Mouse (Mus musculus): Measurements from ENCODE around the gene Tmem40. TPM values are rescaled to one million over a fixed set of nuclear protein-coding genes. Genes with fewer than 3 reads are reported as not detected.
A peak's percentile ranks its signal among the peaks of the same experiment; 100 is the strongest.

The Tmem40 gene
- polyA plus RNA-seq, 1 experiment from 2014 or later, result 2.1 TPM

GRCm38 (mm10) chr6:115717715-115718558 lies 44.3 kb downstream of the Tmem40 start:
- H3K36me3 ChIP-seq (ENCODE audit: insufficient read depth, low read length), result no peaks in the 10 kb centered on the region
- H3K9me3 ChIP-seq (ENCODE audit: low read length), result no peaks in the 10 kb centered on the region
- H3K27ac ChIP-seq (ENCODE audit: low read length), result peak overlapping the region; percentile 54; the same call in 1 of the 2 replicates
- peak; percentile 93 for ATAC-seq (ENCODE audit: low FRiP score, low TSS enrichment)
- H3K27me3 ChIP-seq (ENCODE audit: insufficient read depth, low read length), result no peaks in the 10 kb centered on the region
- WGBS, result 2% methylated on average over 15 of the region's 15 CpGs
- 0 out of 2 replicates have a peak, but pooled peaks cover 10% of the 10 kb centered on the region for H3K4me1 ChIP-seq (ENCODE audit: insufficient read depth, low read length)
- H3K4me3 ChIP-seq (ENCODE audit: low read length), result peak overlapping the region; percentile 23
- peak overlapping the region; percentile 51 for H3K4me2 ChIP-seq (replicated peaks; ENCODE audit: low read depth, low read length)
- H3K9ac ChIP-seq (replicated peaks; ENCODE audit: low read length), result peak overlapping the region; percentile 12; the same call in 1 of the 2 replicates

DNA sequence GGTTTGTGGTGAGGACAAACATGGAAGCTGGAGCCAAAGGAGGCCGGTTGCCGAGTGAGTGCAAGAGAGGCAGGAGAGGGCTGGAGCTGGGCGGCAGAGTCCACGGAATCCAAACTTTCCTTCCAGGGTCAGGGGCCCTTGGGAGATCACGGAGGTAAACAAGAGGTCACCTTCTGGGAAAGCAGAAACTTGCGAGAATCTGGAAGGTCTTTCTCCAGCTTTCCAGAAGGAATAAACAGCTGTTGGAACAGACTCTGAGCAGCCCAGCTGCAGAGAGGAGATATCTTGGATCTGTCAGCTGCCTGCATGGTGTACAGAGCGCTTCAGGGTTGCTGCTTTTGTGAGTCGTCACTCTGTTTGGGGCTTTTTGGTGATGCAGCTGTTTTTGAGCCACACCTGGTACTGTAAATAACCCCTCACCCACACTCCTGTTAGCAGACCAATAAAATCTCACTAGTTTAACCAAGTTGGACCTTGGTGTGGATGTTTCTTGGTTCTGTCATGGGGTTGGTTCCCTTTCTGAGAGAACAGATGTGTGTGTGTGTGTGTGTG lies 45.0 kb downstream of the Tmem40 start:
- H3K4me1 ChIP-seq (ENCODE audit: insufficient read depth, low read length), result 0 out of 2 replicates have a peak, but pooled peaks cover 10% of the 10 kb centered on the region
- 0 out of 2 replicates have a peak overlapping the region, but pooled peaks have one; percentile 9 for H3K4me3 ChIP-seq (ENCODE audit: low read length)
- no peaks in the 10 kb centered on the region for H3K36me3 ChIP-seq (ENCODE audit: insufficient read depth, low read length)
- no peak overlapping the region; the same call in 1 of the 2 replicates for H3K9ac ChIP-seq (replicated peaks; ENCODE audit: low read length)
- H3K9me3 ChIP-seq (ENCODE audit: low read length), result no peaks in the 10 kb centered on the region
- WGBS, result 13% methylated on average over 8 of the region's 8 CpGs
- no peaks in the 10 kb centered on the region for H3K27me3 ChIP-seq (ENCODE audit: insufficient read depth, low read length)
- ATAC-seq (ENCODE audit: low FRiP score, low TSS enrichment), result peak; percentile 60; the same call in 1 of the 2 replicates
- H3K4me2 ChIP-seq (replicated peaks; ENCODE audit: low read depth, low read length), result peak overlapping the region; percentile 51
- peak overlapping the region; percentile 4; the same call in 1 of the 2 replicates for H3K27ac ChIP-seq (ENCODE audit: low read length)

- Histone ChIP-seq H3K36me3 (ENCODE audit: insufficient read depth, low read length) (no peaks in the 10 kb centered on the region), H3K27ac (ENCODE audit: low read length) (no peak overlapping the region), H3K9me3 (ENCODE audit: low read length) (0 out of 2 replicates have a peak, but pooled peaks cover 4% of the 10 kb centered on the region), H3K9ac (replicated peaks; ENCODE audit: low read length) (no peak overlapping the region), H3K4me2 (replicated peaks; ENCODE audit: low read depth, low read length) (no peak overlapping the region), H3K4me3 (ENCODE audit: low read length) (no peak overlapping the region), H3K4me1 (ENCODE audit: insufficient read depth, low read length) (no peaks in the 10 kb centered on the region), H3K27me3 (ENCODE audit: insufficient read depth, low read length) (no peaks in the 10 kb centered on the region)
- 64% methylated on average over 2 of the region's 3 CpGs for WGBS
- ATAC-seq (ENCODE audit: low FRiP score, low TSS enrichment), result no peak
Measured at GRCm38 (mm10) chr6:115711261-115711660, 50.9 kb downstream of the Tmem40 start.

GRCm38 (mm10) chr6:115702901-115703300 lies 59.3 kb downstream of the Tmem40 start:
- no peak overlapping the region for H3K27ac ChIP-seq (ENCODE audit: low read length)
- 72% methylated on average over 5 of the region's 5 CpGs for WGBS
- no peak overlapping the region for H3K9ac ChIP-seq (replicated peaks; ENCODE audit: low read length)
- H3K4me1 ChIP-seq (ENCODE audit: insufficient read depth, low read length), result no peaks in the 10 kb centered on the region
- H3K4me3 ChIP-seq (ENCODE audit: low read length), result no peak overlapping the region
- no peak for ATAC-seq (ENCODE audit: low FRiP score, low TSS enrichment)
- H3K36me3 ChIP-seq (ENCODE audit: insufficient read depth, low read length), result no peaks in the 10 kb centered on the region
- no peaks in the 10 kb centered on the region for H3K9me3 ChIP-seq (ENCODE audit: low read length)
- H3K27me3 ChIP-seq (ENCODE audit: insufficient read depth, low read length), result no peaks in the 10 kb centered on the region
- H3K4me2 ChIP-seq (replicated peaks; ENCODE audit: low read depth, low read length), result no peak overlapping the region

DNA sequence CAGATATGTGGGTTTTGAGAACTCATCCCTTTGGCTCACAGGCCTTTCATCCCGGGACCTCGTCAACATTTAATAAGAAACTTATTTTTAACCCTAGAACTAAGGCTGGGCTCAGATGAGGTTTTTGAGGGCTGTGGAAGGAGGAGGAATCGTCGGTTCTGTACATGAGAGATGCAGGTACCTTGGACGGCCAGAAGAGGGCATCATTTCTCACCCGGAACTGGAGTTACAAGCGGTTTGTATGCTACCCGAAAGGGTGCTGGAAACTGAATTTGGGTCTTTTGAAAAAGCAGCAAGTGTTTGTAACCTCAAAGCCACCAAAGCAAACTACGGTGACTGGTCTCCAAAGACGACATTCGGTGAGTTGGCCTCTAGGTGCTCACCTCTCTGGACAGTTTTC lies 60.9 kb downstream of the Tmem40 start:
- no peak overlapping the region for H3K9ac ChIP-seq (replicated peaks; ENCODE audit: low read length)
- H3K4me1 ChIP-seq (ENCODE audit: insufficient read depth, low read length), result no peaks in the 10 kb centered on the region
- no peaks in the 10 kb centered on the region for H3K9me3 ChIP-seq (ENCODE audit: low read length)
- no peak overlapping the region for H3K27ac ChIP-seq (ENCODE audit: low read length)
- no peaks in the 10 kb centered on the region for H3K36me3 ChIP-seq (ENCODE audit: insufficient read depth, low read length)
- 58% methylated on average over 11 of the region's 11 CpGs for WGBS
- no peak for ATAC-seq (ENCODE audit: low FRiP score, low TSS enrichment)
- H3K4me2 ChIP-seq (replicated peaks; ENCODE audit: low read depth, low read length), result no peak overlapping the region
- no peak overlapping the region for H3K4me3 ChIP-seq (ENCODE audit: low read length)
- H3K27me3 ChIP-seq (ENCODE audit: insufficient read depth, low read length), result no peaks in the 10 kb centered on the region

GRCm38 (mm10) chr6:115700778-115701177 lies 61.4 kb downstream of the Tmem40 start:
- 85% methylated on average over 1 of the region's 1 CpGs for WGBS
- ATAC-seq (ENCODE audit: low FRiP score, low TSS enrichment), result no peak
- H3K27ac ChIP-seq (ENCODE audit: low read length), result no peak overlapping the region

GRCm38 (mm10) chr6:115698699-115699098 lies 63.5 kb downstream of the Tmem40 start:
- no peaks in the 10 kb centered on the region for H3K27me3 ChIP-seq (ENCODE audit: insufficient read depth, low read length)
- H3K4me1 ChIP-seq (ENCODE audit: insufficient read depth, low read length), result no peaks in the 10 kb centered on the region
- H3K36me3 ChIP-seq (ENCODE audit: insufficient read depth, low read length), result no peaks in the 10 kb centered on the region
- no peak overlapping the region for H3K4me3 ChIP-seq (ENCODE audit: low read length)
- H3K27ac ChIP-seq (ENCODE audit: low read length), result no peak overlapping the region
- H3K9me3 ChIP-seq (ENCODE audit: low read length), result no peaks in the 10 kb centered on the region
- WGBS, result 84% methylated on average over 4 of the region's 4 CpGs
- H3K9ac ChIP-seq (replicated peaks; ENCODE audit: low read length), result no peak overlapping the region
- no peak overlapping the region for H3K4me2 ChIP-seq (replicated peaks; ENCODE audit: low read depth, low read length)
- no peak for ATAC-seq (ENCODE audit: low FRiP score, low TSS enrichment)

More at GRCm38 (mm10) chr6:115700778-115701177, 61.4 kb downstream of the Tmem40 start:
- H3K9me3 ChIP-seq (ENCODE audit: low read length), result no peaks in the 10 kb centered on the region
- H3K4me3 ChIP-seq (ENCODE audit: low read length), result no peak overlapping the region
- H3K4me1 ChIP-seq (ENCODE audit: insufficient read depth, low read length), result no peaks in the 10 kb centered on the region
- no peaks in the 10 kb centered on the region for H3K27me3 ChIP-seq (ENCODE audit: insufficient read depth, low read length)
- no peaks in the 10 kb centered on the region for H3K36me3 ChIP-seq (ENCODE audit: insufficient read depth, low read length)
- no peak overlapping the region for H3K4me2 ChIP-seq (replicated peaks; ENCODE audit: low read depth, low read length)
- no peak overlapping the region for H3K9ac ChIP-seq (replicated peaks; ENCODE audit: low read length)

- 82% methylated on average over 17 of the region's 17 CpGs for WGBS
- Histone ChIP-seq H3K4me1 (ENCODE audit: insufficient read depth, low read length) (no peaks in the 10 kb centered on the region), H3K9ac (replicated peaks; ENCODE audit: low read length) (no peak overlapping the region), H3K36me3 (ENCODE audit: insufficient read depth, low read length) (no peaks in the 10 kb centered on the region), H3K27me3 (ENCODE audit: insufficient read depth, low read length) (no peaks in the 10 kb centered on the region), H3K4me3 (ENCODE audit: low read length) (no peak overlapping the region), H3K27ac (ENCODE audit: low read length) (no peak overlapping the region), H3K9me3 (ENCODE audit: low read length) (no peaks in the 10 kb centered on the region), H3K4me2 (replicated peaks; ENCODE audit: low read depth, low read length) (no peak overlapping the region)
- ATAC-seq (ENCODE audit: low FRiP score, low TSS enrichment), result no peak
Measured at GRCm38 (mm10) chr6:115697739-115698558, 64.3 kb downstream of the Tmem40 start.

DNA sequence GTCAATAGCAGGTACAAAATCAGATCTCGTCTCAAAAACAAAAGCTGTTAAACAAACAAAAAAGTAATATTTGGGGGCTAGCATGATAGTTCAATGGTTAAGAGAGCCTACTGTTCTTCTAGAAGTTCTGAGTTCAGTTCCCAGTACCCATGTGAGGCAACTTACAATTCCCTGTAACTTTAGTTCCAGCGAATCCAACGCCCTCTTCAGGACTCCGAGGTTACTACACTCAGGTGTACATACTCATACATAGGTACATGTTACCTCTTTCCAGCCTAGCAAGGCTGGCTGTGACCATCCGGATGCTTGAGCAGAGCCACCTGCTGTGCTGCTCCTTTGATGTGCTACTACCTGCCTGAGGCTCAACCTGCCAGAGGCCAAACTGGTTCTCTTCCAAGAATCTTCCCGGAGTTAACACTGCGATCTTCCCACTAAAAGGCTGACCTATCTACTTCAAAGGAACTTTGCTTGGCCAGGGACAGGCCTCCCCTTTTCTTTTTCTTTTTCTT lies 65.4 kb downstream of the Tmem40 start:
- Histone ChIP-seq H3K9ac (replicated peaks; ENCODE audit: low read length) (no peak overlapping the region), H3K4me3 (ENCODE audit: low read length) (no peak overlapping the region), H3K36me3 (ENCODE audit: insufficient read depth, low read length) (no peaks in the 10 kb centered on the region), H3K9me3 (ENCODE audit: low read length) (no peaks in the 10 kb centered on the region), H3K27ac (ENCODE audit: low read length) (no peak overlapping the region), H3K4me2 (replicated peaks; ENCODE audit: low read depth, low read length) (no peak overlapping the region), H3K27me3 (ENCODE audit: insufficient read depth, low read length) (no peaks in the 10 kb centered on the region), H3K4me1 (ENCODE audit: insufficient read depth, low read length) (no peaks in the 10 kb centered on the region)
- no peak for ATAC-seq (ENCODE audit: low FRiP score, low TSS enrichment)
- WGBS, result 87% methylated on average over 7 of the region's 7 CpGs
